Mouse (Mus musculus) mature B cell (primary cell): ENCODE data around the gene Csdc2.

Experiments used
- in situ Hi-C: fragments of 300-500 bp; cut with MboI; formaldehyde crosslinking; loops from 2 replicates; pipeline ENCODE4 v1.14.3; 2019

The Csdc2 gene

DNA sequence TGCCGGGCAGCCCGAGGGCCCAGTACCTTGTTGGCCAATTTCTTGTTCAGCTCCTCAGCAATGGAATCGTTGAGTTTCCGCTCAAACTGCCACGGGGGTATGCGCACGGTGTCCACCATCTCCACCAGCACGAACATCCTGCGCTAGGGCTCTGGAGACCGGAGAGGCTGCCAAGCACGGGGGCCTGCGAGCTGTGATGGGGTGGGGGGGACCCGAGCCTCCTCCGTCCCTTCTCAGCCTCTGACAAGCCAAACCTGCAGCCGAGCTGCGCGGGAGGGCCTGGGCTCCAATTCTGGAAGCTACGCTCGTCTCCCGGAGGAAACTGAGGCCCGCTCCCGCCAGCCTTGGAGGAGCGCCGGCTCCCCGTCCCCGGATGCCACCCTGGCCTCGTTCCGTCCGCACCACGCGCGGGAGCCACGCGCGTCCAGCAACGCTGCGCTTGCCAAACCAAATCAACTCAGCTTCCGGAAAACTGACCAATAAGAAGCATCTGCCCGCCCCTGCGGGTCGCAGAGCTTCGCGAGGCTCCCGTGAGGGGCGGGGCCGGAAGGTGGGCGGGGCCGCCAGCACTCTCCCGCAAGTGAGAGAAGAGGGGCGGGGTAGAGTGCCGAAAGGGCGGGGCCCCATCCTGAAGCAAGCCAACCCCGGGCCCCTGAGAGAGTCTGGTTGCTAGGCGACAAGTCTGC is 10.7 kb upstream of the Csdc2 start, which contains the start of gene Polr3h:
Gene Polr3h, minus strand, starts transcription at position 481 of the 686 bp plus-strand sequence.
- in situ Hi-C loops = no loop called here

DNA sequence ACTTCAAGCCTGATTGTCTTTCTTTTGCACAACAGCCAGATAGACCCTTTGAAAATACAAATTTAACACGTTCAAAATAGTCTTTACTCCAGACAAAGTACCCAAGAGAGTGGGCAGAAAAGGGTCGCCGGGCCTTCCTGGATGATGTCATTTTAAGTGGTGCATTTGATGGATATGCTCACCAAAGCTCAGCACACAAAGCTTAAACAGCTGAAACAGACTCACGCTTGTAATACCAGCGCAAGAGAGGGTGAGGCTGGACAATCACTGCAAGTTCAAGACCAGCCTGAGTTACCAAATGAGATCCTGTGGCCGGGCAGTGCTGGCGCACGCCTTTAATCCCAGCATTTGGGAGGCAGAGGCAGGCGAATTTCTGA is 10.1 kb upstream of the Csdc2 start:
- in situ Hi-C loops = no loop called here

DNA sequence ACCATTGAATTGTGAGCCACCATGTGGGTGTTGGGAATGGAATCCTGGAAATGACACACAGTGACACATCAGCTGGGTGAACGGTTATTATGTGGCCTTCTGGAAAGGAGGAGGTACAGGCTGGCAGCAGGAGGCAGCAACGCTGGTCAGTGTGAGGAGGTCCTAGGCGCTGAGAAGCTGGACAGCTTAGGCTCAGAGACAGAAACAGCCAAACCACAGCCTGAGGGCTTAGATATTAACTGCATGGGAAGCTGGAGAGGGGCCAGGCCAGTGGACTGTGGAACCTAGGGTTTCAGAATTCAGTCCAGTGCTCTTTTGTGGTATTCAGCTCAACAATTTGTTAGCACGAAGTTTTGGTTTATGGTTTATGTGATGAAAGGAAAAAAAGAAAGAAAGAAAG is 8.8 kb upstream of the Csdc2 start:
- in situ Hi-C loops = no loop called here

DNA sequence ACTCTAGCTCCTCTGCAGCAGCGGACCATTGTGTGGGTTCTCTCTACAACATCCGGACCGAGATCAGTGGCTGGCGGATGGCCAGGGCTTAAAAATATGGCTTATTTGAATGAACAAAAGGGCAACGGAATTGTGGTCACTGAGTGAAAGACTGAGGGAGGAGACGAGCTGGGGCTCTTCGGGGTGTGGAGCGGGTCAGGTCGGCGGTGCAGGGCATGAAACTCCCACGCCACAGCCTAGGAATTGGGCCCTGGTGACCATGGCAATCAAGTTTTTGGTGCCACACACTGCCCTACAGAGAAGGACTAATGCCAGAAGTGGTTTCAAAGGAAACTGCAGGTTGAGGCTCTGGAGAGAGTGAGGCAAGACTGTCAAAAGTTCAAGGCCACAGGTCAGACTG is 8.3 kb upstream of the Csdc2 start:
- in situ Hi-C loops = no loop called here

DNA sequence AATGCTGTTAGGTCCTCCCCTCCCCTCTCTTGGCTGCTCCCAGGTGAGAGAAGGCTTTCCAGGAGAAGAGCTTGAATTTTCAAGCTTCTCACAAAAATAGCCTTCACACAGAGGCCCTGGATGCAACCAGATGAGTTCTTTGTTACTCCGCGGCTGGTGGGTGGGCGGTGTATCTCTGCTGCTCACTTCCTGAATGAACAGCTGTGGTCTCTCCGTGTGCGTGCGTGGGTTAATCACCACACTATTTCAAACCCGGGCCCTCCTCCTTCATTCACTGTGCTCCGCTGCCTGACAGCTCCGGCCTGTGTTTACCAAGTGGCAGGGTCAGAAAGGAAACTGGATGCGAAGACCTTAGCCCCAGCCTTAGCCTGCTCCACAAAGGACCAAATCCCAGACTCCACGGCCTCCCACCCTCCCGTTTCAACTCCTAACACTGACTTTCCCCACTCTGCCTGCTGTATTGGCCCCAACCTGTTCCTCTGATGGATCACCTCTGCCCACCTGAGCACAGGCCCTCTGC is 3.5 kb upstream of the Csdc2 start:
- in situ Hi-C loops = no loop called here

DNA sequence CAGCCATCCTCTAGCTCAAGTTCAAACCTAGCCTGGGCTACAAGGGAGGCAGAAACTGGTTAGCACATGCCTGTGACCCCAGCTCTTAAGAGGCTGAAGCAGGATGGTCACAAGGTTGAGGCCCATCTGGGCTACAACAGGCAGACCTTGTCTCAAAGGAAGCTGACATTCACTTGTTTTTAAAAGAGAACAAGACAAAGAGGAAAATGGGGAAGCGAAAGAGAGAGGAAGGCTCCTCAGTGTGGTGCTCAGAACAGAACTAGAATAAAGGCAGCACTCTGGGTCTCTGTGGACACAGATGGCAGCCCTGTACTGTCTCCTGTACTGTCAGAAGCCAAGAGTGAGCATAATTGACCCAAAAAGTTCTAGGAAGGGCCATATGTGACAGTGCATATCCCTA is 2.6 kb upstream of the Csdc2 start:
- in situ Hi-C loops = no loop called here

DNA sequence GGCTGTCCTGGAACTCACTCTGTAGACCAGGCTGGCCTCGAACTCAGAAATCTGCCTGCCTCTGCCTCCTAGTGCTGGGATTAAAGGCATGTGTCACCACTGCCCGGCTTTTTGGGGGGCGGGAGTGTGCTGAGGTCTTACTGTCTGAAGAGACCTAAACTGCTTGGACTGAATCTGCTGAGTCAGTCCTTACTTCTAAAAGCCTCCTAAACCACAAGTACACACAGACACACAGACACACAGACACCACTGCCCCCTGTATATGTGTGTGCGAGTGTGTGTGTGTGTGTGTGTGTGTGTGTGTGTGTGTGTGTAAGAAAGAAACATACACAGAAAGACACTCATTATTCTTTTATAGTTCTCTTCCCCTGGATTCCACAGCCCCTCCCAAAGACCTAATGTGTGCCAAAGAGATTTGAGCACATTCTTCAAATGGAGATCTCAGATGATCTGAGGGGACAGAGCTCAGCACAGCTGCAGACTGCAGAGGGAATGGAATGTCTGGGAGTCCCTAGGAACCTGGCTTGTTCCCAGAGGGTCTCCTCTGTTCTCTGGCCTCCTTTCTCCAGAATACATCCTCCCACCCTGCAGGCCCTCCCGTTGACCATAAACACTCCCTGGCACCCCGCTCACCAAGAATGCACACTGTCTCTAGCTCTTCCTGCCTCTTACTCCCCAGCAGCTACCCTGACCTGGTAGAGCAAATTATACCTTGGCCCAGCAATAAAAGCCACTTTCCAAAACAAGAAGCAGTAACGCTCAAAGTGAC is 506 bp upstream of the Csdc2 start:
- in situ Hi-C loops = no loop called here

DNA sequence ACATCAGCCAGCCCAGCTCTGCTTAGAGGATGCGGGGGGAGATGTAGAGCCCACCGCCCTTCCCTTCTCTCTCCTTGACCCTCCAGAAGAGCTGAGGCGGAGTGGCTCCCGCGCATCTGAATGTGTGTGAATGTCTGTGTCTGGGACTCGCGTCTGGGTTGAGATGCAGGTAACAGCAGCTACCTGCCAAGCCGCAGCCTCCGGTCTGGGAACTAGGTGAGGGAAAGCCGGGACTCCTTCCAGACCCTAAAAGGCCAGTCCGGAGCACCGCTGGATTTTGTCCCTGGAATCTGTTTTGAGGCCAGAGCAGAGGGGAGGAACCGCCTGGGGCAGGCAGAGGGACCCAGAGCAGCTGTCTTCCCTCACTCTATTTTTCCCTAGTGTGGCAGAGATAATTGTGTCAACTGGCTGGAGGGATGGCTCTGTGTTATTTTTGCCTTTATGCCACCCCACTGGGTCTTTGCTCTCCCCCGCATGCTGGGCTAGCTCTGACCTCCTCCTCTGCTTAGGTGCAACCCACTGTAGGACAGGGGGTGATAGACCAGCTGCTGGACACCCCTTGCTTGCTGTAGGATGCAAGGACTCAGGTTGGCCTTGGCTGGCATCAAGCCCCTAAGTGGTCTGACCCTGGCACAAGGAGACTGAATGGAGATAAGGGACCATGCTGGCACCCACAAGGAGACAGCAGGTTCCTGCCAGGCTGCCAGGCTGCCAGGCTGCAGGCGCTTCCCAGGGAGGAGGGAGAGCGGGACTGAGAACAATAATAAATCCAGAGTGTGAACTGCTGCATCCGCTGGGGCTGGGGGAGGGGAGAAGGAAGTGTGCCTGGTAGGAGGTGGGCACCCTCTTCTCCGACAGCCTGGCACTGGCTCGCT is 776 bp downstream of the Csdc2 start:
- in situ Hi-C loops = no loop called here

DNA sequence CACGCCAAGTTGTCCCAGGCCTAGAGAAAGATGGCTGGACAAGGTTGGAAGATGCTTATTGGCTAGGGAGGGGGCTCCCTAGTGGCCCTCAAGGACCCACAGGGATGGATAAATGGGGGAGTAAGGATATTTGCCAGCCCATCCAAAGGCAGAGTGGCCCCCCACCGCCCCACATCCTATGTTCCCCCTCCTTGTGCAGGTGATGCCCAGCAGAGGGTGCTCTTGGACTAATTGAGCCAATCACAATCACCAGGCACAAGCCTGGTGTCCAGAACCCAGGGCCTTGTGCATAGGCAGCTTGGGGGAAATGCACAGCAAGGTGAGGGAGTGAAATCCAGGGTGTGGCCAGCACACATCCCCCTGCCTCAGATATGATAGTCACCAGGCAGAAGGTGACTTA is 1.7 kb downstream of the Csdc2 start:
- in situ Hi-C loops = no loop called here

DNA sequence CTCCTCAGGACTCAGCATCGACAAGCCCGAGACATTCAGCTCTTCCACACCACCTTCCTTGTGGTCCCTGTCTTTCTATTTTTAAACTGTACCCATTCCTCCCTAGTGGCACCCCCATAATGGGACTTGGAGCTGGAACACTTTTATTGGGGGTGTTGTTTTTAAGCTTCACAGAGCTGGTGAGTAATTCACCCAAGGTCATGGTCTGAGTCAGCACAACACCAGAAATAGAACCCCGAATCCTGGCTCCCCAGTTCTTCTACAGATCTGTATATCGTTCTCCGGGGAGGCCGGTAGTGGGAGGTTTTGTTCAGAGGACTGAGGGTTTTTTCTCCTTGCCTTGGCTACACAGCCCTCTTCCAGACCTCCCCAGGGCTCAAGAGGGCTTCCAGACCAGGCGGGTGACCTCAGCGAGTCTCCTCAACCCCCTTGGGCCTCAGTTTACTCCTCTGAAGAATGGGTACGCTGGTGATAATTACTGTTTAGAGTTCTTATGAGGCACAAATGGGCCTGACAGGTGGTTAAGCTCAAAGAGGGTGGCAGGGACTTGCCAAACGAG is 2.7 kb downstream of the Csdc2 start:
- in situ Hi-C loops = no loop called here

DNA sequence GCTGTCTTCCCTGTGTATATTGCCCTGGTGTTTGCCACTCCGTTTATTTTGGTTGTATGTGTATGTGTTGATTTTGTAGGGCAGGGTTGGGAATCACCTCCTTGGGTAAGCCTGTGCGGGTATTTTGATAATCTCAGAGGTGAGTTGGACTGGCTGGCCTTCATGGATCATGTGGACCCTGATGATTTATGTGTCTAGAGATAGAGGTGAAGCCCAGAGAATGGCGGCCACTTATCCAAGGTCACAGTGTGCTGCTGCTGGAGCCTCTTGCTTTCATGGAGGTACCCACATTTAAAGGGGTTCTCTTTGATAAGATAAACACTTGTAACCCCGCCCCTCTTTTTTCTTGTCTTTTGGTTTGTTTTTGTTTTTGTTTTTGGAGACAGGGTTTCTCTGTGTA is 3.2 kb downstream of the Csdc2 start:
- in situ Hi-C loops = no loop called here

DNA sequence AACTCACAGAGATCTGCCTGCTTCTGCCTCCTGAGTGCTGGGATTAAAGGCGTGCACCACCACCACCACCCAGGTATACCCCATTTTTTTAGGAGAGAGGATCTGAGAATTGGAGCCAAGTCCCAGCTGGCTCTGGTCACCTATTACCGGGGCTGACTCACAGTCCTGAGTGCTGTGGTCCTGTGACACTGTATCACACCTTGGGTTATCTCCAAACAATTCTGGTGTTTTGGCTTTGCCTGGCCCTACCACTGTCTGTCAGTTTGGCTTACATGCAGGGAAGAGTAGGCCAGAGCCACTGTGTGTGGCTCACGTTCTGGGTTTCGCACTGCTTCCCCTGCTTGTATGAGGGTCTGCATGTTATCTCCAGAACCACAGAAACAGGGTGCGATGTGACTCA is 3.7 kb downstream of the Csdc2 start:
- in situ Hi-C loops = no loop called here

DNA sequence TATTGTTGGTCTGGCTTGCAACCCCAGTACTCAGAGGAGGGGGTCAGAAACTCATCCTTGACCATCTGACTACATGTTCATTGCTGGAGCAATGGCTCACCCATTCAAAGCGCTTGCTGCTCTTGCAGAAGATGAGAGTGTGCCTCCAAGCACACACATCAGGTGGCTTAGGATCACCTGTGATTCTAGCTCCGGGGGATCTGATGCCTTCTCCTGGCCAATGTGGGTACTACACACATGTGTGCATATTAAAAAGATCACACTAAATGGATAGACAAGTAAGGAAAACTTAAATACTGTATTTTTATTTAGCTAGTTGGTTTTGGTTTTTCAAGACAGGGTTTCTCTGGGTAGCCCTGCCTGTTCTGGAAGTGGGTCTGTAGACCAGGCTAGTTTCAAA is 4.5 kb downstream of the Csdc2 start:
- in situ Hi-C loops = no loop called here

DNA sequence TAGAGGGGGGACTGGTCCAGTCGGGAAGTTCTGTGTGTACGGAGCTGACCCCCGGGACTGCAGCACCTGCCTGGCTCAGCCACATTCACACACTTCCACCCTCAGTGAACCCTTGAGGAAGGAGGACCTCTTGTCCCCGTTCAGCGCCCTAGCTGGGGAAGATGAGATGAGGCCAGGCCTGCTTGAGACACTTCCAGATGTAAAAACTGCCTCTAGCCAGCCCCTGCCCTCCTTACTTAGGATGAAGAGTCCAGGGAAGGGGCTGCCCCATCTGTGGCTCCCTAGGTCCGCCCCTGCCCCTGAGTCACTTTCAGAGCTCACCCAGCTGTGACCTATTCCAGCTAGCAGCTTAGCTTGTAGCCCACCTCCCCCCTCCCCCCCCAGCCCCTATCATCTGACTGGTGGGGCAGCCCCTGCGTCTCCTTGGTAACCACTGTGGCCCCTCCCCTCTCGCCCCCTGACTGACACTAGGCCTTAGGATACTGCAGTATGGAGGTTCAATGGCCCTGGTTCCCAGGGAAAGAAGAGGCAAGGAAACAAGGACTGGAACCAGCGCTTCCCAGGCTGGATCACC is 6.7 kb downstream of the Csdc2 start:
- in situ Hi-C loops = no loop called here

DNA sequence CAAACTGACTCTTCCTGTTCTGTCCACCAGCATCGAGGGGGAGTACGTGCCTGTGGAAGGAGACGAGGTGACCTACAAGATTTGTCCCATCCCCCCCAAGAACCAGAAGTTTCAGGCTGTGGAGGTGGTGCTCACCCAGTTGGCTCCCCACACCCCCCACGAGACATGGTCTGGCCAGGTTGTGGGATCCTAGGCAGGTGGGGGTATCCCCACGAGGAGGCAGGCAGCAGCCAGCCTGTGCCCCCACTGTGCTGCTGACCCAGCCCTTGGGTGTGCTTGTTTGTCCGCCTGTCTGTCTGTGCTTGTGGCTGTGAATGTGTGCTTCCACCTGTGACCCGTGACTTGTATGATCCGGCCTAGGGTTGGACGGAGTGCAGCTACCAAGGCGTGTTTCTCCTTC is 12.5 kb downstream of the Csdc2 start:
- in situ Hi-C loops = no loop called here

DNA sequence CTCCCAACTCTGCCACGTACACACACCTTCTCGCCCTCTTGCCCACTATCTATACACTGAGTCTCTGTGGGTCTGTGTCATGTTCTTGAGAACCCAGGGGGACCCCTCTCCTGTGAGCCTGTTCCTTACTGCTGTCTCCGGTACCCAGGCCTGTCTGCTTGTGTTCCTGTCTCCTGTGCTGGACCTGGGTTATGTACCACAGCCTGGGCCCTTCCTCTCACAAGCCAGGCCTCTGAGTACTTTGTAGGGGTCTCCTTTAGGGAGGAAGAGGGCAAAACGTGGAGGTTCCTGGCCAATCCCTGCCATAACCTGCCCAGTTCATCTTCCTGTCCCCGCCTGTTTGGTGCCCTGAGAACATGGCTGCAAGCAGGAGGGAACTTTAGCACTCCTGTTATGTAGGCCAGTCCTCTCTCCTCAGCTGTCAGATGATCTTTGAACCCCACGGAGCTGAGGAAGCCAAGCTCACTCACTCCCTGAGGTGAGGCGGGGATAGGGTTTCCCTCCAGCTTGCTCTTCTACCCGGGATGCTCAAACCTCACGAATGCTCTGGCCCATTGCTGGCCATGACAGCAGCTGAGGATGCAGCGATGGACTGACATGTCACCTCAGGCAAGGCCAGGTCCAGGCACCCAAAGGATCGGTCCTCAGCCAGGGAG is 13.0 kb downstream of the Csdc2 start:
- in situ Hi-C loops = no loop called here

DNA sequence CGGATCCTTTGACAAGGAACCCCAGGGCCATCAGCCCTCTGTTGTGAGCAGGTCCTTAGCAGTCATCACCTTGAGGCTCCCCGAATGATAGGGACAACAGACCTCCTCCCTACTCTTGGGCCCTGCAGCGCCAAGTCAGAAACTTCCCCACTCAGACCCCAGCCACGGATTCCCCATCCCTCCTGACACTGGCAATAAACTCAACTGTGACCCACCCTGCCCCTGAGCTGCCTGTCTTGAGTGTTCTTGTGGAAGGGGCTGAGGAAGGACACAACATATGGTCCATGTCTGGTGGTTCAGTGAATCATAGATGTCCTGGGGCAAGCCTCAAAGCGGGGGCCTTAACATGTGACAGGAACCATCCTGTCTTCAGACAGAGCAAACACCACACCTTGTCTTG is 14.2 kb downstream of the Csdc2 start:
- in situ Hi-C loops = no loop called here

DNA sequence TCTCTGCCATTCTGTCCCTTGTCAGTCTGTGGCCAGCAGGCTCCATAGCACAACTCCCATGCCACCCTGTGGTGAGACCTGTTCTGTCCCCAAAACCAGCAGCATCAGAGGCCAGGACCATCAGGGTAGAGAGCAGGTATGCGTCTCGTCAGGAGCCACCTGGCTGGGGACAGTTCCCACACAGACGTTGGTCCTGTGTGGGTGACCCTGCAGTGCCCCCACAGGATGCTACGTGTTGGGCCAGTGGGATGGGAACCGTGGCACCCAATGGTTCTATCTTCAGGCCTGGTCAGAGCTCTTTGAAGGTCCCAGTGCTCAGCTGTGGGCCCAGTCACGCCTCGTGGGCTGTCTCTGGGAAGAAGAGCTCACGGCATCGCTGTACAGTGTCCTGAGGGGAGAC is 14.6 kb downstream of the Csdc2 start:
- in situ Hi-C loops = no loop called here

DNA sequence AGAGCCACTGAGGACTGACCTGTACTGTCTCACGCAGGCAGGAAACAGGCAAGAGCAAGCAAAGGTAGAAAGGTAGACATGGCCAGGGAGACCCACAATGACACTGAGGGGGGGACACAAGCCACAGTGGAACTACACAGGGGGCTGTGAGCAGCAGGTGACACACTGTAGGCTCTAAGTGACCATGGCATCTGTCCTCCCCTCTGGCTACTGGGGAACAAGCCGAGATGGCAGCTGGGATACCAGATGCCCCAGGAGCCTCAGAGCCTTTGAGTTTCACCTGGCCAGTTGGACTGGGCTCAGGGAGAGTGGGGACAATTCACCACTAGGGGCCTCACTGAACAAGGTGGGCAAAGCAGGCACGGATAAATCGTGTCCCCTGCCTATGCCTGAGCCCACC is 15.8 kb downstream of the Csdc2 start:
- in situ Hi-C loops = no loop called here

DNA sequence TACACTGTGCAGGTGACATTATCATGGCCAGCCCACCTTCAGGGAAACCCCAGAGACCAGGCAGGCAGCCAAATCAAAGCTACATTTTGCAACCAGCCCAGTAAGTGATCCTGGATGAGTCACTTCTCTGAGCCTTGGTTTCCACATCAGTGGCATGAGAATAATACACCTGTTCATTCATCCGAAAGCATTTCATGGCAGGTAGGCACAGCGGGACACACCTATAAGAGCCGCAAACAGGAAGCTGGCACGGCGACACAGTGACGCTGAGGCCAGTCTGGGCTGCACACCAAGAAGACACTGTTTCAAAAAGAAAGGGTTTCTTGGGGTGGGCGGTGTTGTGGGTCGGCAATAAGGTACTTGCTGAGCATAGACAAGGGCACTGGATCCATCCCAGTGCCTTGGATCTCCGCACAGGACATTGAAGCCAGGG is 17.6 kb downstream of the Csdc2 start:
- in situ Hi-C loops = no loop called here

DNA sequence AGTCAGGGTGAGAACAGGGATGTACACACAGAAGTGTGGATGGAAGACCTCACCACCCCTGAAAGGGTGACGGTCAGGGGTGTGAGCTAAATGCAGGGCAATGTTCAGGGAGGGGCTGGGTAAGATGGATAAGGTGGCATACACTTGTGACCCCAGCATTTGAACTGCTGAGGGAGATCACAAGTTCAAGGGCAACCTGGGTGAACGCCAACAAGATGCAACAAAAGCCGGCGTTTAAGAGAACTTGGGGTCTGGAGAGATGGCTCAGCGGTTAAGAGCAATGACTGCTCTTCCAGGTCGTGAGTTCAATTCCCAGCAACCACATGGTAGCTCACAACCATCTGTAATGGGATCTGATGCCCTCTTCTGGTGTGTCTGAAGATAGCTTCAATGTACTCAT is 18.2 kb downstream of the Csdc2 start:
- in situ Hi-C loops = no loop called here
